Mouse (Mus musculus): ENCODE data around the gene Spint1. TPM values are rescaled to one million over a fixed set of nuclear protein-coding genes. Genes with fewer than 3 reads are reported as not detected.

The Spint1 gene
- polyA plus RNA-seq, 1 experiment from 2014 or later: 0.26 TPM

DNA sequence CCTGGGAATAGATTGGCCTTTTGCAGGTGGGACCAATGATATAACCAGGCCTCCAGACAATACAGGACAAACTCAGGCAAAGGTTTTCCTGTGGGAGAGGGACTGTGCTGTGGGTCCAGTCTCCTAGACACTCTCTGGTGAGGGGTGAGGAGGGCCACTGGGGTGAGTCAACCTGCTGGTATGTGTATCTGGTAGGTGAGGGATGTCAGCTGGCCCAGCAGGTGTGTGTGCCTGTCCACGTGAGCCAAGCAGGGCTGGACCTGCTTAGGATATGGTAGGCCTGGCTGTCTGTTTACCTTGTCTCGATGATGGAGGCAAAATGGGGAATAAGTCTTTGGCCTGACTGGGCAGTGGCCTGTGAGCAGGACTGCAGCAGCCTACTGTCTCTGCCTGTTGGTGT, 1.5 kb downstream of the Spint1 start:
- H3K9me3 ChIP-seq (ENCODE audit: control insufficient read depth, low read length): no peaks in the 10 kb centered on the region
- H3K4me1 ChIP-seq (ENCODE audit: control insufficient read depth, insufficient read depth, low read length): peaks cover 7% of the 10 kb centered on the region
- H3K27me3 ChIP-seq (ENCODE audit: control insufficient read depth, insufficient read depth, low read length): peaks cover 45% of the 10 kb centered on the region
- ATAC-seq (ENCODE audit: low FRiP score, low TSS enrichment) (no peak), DNase-seq (no peak)
- no peaks in the 10 kb centered on the region for H3K36me3 ChIP-seq (ENCODE audit: control insufficient read depth, insufficient read depth, low read length)
- WGBS: 73% methylated on average over 2 of the region's 2 CpGs
- H3K9ac ChIP-seq (replicated peaks; ENCODE audit: low read length): no peak overlapping the region
- H3K27ac ChIP-seq (replicated peaks; ENCODE audit: low read depth, low read length): no peak overlapping the region
- H3K4me2 ChIP-seq (ENCODE audit: low read length): no peak overlapping the region
- H3K4me3 ChIP-seq (replicated peaks; ENCODE audit: low read depth, low read length): no peak overlapping the region

GRCm38 (mm10) chr2:119240075-119240818, 3.1 kb downstream of the Spint1 start:
- H3K27me3 ChIP-seq (ENCODE audit: control insufficient read depth, insufficient read depth, low read length): peaks cover 43% of the 10 kb centered on the region
- no peak overlapping the region for H3K4me3 ChIP-seq (replicated peaks; ENCODE audit: low read depth, low read length)
- ATAC-seq (ENCODE audit: low FRiP score, low TSS enrichment): no peak
- no peaks in the 10 kb centered on the region for H3K36me3 ChIP-seq (ENCODE audit: control insufficient read depth, insufficient read depth, low read length)
- peaks cover 7% of the 10 kb centered on the region for H3K4me1 ChIP-seq (ENCODE audit: control insufficient read depth, insufficient read depth, low read length)
- no peak overlapping the region for H3K4me2 ChIP-seq (ENCODE audit: low read length)
- H3K9ac ChIP-seq (replicated peaks; ENCODE audit: low read length): no peak overlapping the region
- no peak overlapping the region for H3K27ac ChIP-seq (replicated peaks; ENCODE audit: low read depth, low read length)
- no peak for DNase-seq
- WGBS: 58% methylated on average over 4 of the region's 4 CpGs
- H3K9me3 ChIP-seq (ENCODE audit: control insufficient read depth, low read length): no peaks in the 10 kb centered on the region

- DNase-seq (no peak), ATAC-seq (ENCODE audit: low FRiP score, low TSS enrichment) (no peak)
- Histone ChIP-seq H3K4me3 (replicated peaks; ENCODE audit: low read depth, low read length) (no peak overlapping the region), H3K9me3 (ENCODE audit: control insufficient read depth, low read length) (no peaks in the 10 kb centered on the region), H3K27ac (replicated peaks; ENCODE audit: low read depth, low read length) (no peak overlapping the region), H3K4me1 (ENCODE audit: control insufficient read depth, insufficient read depth, low read length) (peaks cover 7% of the 10 kb centered on the region), H3K4me2 (ENCODE audit: low read length) (no peak overlapping the region), H3K36me3 (ENCODE audit: control insufficient read depth, insufficient read depth, low read length) (no peaks in the 10 kb centered on the region), H3K27me3 (ENCODE audit: control insufficient read depth, insufficient read depth, low read length) (peaks cover 37% of the 10 kb centered on the region), H3K9ac (replicated peaks; ENCODE audit: low read length) (no peak overlapping the region)
- WGBS: 85% methylated on average over 4 of the region's 4 CpGs
Observed at GRCm38 (mm10) chr2:119240819-119241186, 3.6 kb downstream of the Spint1 start.

- Histone ChIP-seq H3K4me3 (replicated peaks; ENCODE audit: low read depth, low read length) (no peak overlapping the region), H3K27me3 (ENCODE audit: control insufficient read depth, insufficient read depth, low read length) (peaks cover 20% of the 10 kb centered on the region), H3K9me3 (ENCODE audit: control insufficient read depth, low read length) (no peaks in the 10 kb centered on the region), H3K27ac (replicated peaks; ENCODE audit: low read depth, low read length) (no peak overlapping the region), H3K4me1 (ENCODE audit: control insufficient read depth, insufficient read depth, low read length) (peaks cover under 1% of the 10 kb centered on the region), H3K36me3 (ENCODE audit: control insufficient read depth, insufficient read depth, low read length) (no peaks in the 10 kb centered on the region), H3K4me2 (ENCODE audit: low read length) (no peak overlapping the region), H3K9ac (replicated peaks; ENCODE audit: low read length) (no peak overlapping the region)
- no peak for DNase-seq
- 84% methylated on average over 9 of the region's 9 CpGs for WGBS
- ATAC-seq (ENCODE audit: low FRiP score, low TSS enrichment): no peak
Observed at GRCm38 (mm10) chr2:119242548-119242947, 5.4 kb downstream of the Spint1 start.

GRCm38 (mm10) chr2:119245246-119245645, 8.1 kb downstream of the Spint1 start:
- ATAC-seq (ENCODE audit: low FRiP score, low TSS enrichment): no peak
- DNase-seq: no peak
- Histone ChIP-seq H3K4me3 (replicated peaks; ENCODE audit: low read depth, low read length) (no peak overlapping the region), H3K9me3 (ENCODE audit: control insufficient read depth, low read length) (no peaks in the 10 kb centered on the region), H3K4me1 (ENCODE audit: control insufficient read depth, insufficient read depth, low read length) (no peaks in the 10 kb centered on the region), H3K9ac (replicated peaks; ENCODE audit: low read length) (no peak overlapping the region), H3K4me2 (ENCODE audit: low read length) (no peak overlapping the region), H3K27me3 (ENCODE audit: control insufficient read depth, insufficient read depth, low read length) (peaks cover 2% of the 10 kb centered on the region; the same call in 1 of the 2 replicates), H3K36me3 (ENCODE audit: control insufficient read depth, insufficient read depth, low read length) (no peaks in the 10 kb centered on the region), H3K27ac (replicated peaks; ENCODE audit: low read depth, low read length) (no peak overlapping the region)
- WGBS: 86% methylated on average over 7 of the region's 7 CpGs

DNA sequence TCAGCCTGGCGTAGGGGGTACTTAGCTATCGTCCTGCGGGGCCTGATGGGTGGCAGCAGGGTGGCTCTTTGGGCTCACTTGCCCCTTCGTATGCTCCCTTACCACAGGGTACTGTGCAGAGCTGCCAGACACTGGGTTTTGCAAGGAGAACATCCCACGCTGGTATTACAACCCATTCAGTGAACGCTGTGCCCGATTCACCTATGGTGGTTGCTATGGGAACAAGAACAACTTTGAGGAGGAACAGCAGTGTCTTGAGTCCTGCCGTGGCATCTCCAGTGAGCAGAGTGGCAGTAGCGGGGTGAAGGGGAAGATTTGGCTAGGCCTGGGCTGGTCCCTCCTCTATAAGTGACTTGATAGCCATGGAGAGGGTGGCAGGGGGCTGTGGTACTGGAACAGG, 10.7 kb downstream of the Spint1 start:
- Histone ChIP-seq H3K36me3 (ENCODE audit: control insufficient read depth, insufficient read depth, low read length) (no peaks in the 10 kb centered on the region), H3K4me3 (replicated peaks; ENCODE audit: low read depth, low read length) (no peak overlapping the region), H3K4me2 (ENCODE audit: low read length) (no peak overlapping the region), H3K27ac (replicated peaks; ENCODE audit: low read depth, low read length) (no peak overlapping the region), H3K9me3 (ENCODE audit: control insufficient read depth, low read length) (no peaks in the 10 kb centered on the region), H3K4me1 (ENCODE audit: control insufficient read depth, insufficient read depth, low read length) (no peaks in the 10 kb centered on the region), H3K9ac (replicated peaks; ENCODE audit: low read length) (no peak overlapping the region), H3K27me3 (ENCODE audit: control insufficient read depth, insufficient read depth, low read length) (peaks cover 2% of the 10 kb centered on the region; the same call in 1 of the 2 replicates)
- DNase-seq (no peak), ATAC-seq (ENCODE audit: low FRiP score, low TSS enrichment) (no peak)
- WGBS: 83% methylated on average over 9 of the region's 9 CpGs

GRCm38 (mm10) chr2:119249592-119250061, 12.5 kb downstream of the Spint1 start:
- no peak overlapping the region for H3K4me2 ChIP-seq (ENCODE audit: low read length)
- H3K27me3 ChIP-seq (ENCODE audit: control insufficient read depth, insufficient read depth, low read length): peaks cover 2% of the 10 kb centered on the region; the same call in 1 of the 2 replicates
- no peak overlapping the region for H3K27ac ChIP-seq (replicated peaks; ENCODE audit: low read depth, low read length)
- H3K9me3 ChIP-seq (ENCODE audit: control insufficient read depth, low read length): no peaks in the 10 kb centered on the region
- no peaks in the 10 kb centered on the region for H3K36me3 ChIP-seq (ENCODE audit: control insufficient read depth, insufficient read depth, low read length)
- DNase-seq (no peak), ATAC-seq (ENCODE audit: low FRiP score, low TSS enrichment) (no peak)
- no peak overlapping the region for H3K4me3 ChIP-seq (replicated peaks; ENCODE audit: low read depth, low read length)
- no peaks in the 10 kb centered on the region for H3K4me1 ChIP-seq (ENCODE audit: control insufficient read depth, insufficient read depth, low read length)
- WGBS: 88% methylated on average over 4 of the region's 4 CpGs
- H3K9ac ChIP-seq (replicated peaks; ENCODE audit: low read length): no peak overlapping the region

DNA sequence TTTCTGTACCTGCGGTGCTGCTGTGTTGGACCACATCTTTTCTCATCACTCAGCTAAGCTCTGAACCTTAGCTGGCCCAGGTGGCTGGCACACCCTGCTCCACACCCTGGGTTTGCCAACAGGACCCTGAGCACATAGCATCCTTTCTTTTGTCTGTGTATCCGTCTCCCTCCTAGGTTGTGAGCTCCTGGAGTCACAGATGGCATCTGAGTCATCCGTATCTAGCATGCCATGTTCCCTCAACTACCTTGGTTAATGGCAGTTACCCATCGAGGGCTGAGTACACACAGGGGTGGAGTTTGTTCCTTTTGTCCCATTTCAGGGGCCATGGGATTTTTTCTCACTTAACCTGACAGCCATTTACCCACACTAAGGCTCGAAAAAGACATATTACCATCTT, 13.2 kb downstream of the Spint1 start:
- Histone ChIP-seq H3K36me3 (ENCODE audit: control insufficient read depth, insufficient read depth, low read length) (no peaks in the 10 kb centered on the region), H3K4me1 (ENCODE audit: control insufficient read depth, insufficient read depth, low read length) (no peaks in the 10 kb centered on the region), H3K4me2 (ENCODE audit: low read length) (0 out of 2 replicates have a peak overlapping the region, but pooled peaks have one; percentile 15), H3K27me3 (ENCODE audit: control insufficient read depth, insufficient read depth, low read length) (peaks cover 5% of the 10 kb centered on the region; the same call in 1 of the 2 replicates), H3K27ac (replicated peaks; ENCODE audit: low read depth, low read length) (no peak overlapping the region), H3K4me3 (replicated peaks; ENCODE audit: low read depth, low read length) (no peak overlapping the region), H3K9me3 (ENCODE audit: control insufficient read depth, low read length) (no peaks in the 10 kb centered on the region), H3K9ac (replicated peaks; ENCODE audit: low read length) (no peak overlapping the region)
- DNase-seq (no peak), ATAC-seq (ENCODE audit: low FRiP score, low TSS enrichment) (no peak)
- 69% methylated on average over 5 of the region's 5 CpGs for WGBS
